ENCODE assay signal across 20 mouse cellular contexts in the genomic region with DNA sequence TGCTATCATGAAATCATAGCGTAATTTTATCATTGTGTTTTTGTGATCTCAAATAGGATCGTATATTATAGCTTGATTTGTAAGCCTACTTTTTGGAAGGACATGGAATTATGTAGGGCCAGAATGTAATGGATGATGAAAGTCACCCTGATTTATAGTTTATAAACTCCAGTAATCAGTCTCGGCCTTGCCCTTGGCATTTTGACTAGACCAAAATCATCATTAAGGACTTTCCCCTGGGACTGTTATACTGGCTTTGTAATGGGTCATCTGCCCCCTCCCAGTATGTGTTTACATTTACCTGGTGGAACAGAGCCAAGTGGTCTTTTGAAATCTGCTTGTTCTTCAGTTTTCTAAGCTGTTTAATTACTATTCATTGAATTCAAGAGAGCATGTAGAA. TPM values are rescaled to one million over a fixed set of nuclear protein-coding genes. Genes with fewer than 3 reads are reported as not detected.
"Had no signal": no experiment of that assay in that cellular context is flagged by ENCODE, and none has a peak within 500 bp of the region (broad histone marks: within the 10 kb centered on the region; RNA-seq: fewer than 3 reads in every experiment).

No protein-coding gene starts in this region.

- ATAC-seq: hindbrain, postnatal 0 days; intestine, embryonic 16.5 days; liver, embryonic 12.5 days had no signal

- DNase-seq: gastrocnemius, postnatal 14 days; gastrocnemius, postnatal 36 days; heart, adult 11 months; heart, adult 2 months; heart, postnatal 14 days; heart, postnatal 36 days; kidney, adult 11 months; kidney, adult 2 months; kidney, adult 9 months; kidney, postnatal 14 days; kidney, postnatal 36 days; layer of hippocampus, adult 9-11 months; layer of hippocampus, postnatal 36 days; left cerebral cortex, postnatal 4 days had no signal

RNA-seq across cellular contexts. Expression of gene Pdzph1, which starts 35.2 kb away (rescaled TPM):
- total RNA-seq: gastrocnemius, adult 8-10 months; gastrocnemius, postnatal 14 days; gastrocnemius, postnatal 36 days; heart, adult 2 months; heart, postnatal 14 days; heart, postnatal 36 days; hematopoietic stem cell, adult 5-6 weeks; liver, adult 2 months had no signal
